Mouse (Mus musculus): ENCODE measurements around the gene Sumo2.
"Not testable (repeated sequence)": the region's sequence is repeated elsewhere in the genome, so short reads cannot be mapped to it uniquely, and the experiment has no call there.

Gene Sumo2

DNA sequence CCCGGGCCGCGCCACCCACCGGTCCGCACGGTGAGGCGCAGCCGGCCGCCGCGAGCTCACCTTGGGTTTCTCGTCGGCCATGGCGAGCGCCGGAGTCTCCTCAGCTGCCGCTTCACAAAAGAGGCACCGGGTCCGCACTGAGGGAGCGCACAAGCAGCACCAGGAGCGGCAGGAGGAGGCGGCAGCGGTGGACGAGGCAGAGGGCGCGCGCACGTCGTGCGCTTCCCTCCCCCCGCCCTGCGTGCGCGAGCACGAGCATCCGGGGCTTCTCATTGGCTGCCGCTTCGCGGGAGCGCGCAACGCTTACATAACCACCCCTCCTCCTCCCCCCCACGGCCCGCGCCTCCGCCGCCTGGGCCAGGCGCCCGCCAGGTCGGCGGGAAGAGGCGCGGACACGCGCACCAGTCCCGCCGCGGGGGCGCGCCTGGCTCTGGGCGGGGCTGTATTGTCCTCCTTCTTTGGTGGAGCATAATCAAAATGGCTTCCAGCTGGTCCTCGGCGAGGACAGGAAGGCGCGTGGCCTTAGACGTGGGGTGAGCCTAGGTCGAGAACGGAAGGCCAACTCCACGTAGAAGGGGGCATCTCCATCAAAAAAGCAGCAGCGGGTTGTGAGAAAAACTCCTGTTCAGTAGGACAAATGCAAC lies at the start of gene Sumo2:
Gene Sumo2, minus strand, starts transcription at position 239 of the 644 bp plus-strand sequence.
- peak; percentile 99 to 100 for DNase-seq (ENCODE audit: low spot score in 2 of 2)

DNA sequence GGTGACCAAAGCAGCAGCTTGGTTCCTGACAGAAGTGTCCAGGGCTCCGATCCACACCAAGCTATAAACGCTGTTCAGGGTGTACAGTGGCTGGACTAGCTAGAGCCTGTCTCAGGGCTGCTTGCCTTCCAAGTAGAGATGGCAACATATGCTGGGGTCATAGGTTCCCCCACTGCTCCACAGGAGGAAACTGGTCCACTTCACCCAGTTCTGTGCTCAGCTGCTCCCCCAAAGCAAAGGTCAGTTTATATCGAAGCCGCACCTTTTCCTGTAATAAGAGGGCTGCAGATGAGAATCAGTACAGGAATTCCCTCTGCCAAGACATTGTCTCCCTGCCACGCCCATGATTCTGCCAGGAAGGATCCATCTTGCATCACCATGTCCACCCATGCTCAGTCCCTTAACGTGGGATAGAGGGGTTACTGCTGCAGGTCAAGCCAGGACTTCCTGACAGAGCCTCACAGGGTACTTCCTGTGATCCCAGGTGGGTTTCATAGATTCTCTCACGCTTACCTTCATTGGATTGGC lies 49.6 kb upstream of the Sumo2 start:
- no peak for DNase-seq (ENCODE audit: low spot score in 2 of 2)

GRCm38 (mm10) chr11:115584376-115585073 lies 48.4 kb upstream of the Sumo2 start:
- no peak for DNase-seq (ENCODE audit: low spot score in 2 of 2)

- no peak for DNase-seq (ENCODE audit: low spot score in 2 of 2)
These were observed 47.0 kb upstream of the Sumo2 start for GRCm38 (mm10) chr11:115582913-115583606.

GRCm38 (mm10) chr11:115579080-115579479 lies 43.0 kb upstream of the Sumo2 start:
- no peak for DNase-seq (ENCODE audit: low spot score in 2 of 2)

GRCm38 (mm10) chr11:115564961-115565360 lies 28.9 kb upstream of the Sumo2 start:
- DNase-seq (ENCODE audit: low spot score in 2 of 2) = no peak

- DNase-seq (ENCODE audit: low spot score in 2 of 2) = peak; percentile 94 to 96
These were observed 28.2 kb upstream of the Sumo2 start, which contains the start of gene Nup85 for GRCm38 (mm10) chr11:115564064-115564809. TSS of gene Nup85 (plus strand) at chr11:115564434.

DNA sequence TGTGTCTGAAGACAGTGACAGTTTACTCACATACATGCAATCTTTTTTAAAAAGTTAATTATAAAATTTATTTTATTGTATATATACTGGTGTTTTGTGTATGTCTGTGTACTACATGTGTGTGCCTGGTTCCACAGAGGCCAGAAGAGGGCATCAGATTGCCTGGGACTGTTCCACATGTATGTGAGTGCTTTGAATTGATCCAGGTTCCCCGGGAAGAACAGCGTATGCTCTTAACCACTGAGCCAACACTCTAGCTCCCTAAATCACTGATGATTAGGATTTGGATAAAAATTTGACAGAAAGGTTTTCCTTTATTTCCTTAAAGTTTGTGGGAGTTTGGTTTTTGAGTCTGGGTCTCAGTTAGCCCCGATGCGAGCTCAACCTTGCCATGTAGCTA lies 27.3 kb upstream of the Sumo2 start:
- DNase-seq (ENCODE audit: low spot score in 2 of 2) = no peak

- DNase-seq (ENCODE audit: low spot score in 2 of 2) = no peak
These were observed 19.6 kb upstream of the Sumo2 start for GRCm38 (mm10) chr11:115555717-115556116.

- no peak for DNase-seq (ENCODE audit: low spot score in 2 of 2)
These were observed 16.7 kb upstream of the Sumo2 start for GRCm38 (mm10) chr11:115552783-115553182.

DNA sequence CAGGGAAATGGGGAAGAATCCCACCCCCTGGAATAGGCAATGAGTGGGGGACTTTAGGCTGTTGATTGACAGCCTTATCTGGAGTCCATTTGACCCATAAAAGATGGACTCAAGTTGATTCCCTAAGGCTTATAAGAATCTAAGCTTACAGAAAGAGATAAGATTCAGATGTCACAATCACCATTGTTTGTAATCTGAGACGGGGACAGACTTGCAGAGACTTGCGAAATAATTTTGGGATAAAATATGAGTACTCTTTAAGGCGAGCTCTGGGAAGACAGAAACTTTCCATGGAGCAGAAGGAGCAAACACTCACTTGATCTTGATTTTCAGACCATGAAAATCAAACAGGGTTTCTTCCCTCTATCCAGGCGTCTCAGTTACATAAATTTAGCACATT lies 7.5 kb upstream of the Sumo2 start:
- no peak for DNase-seq (ENCODE audit: low spot score in 2 of 2)

DNA sequence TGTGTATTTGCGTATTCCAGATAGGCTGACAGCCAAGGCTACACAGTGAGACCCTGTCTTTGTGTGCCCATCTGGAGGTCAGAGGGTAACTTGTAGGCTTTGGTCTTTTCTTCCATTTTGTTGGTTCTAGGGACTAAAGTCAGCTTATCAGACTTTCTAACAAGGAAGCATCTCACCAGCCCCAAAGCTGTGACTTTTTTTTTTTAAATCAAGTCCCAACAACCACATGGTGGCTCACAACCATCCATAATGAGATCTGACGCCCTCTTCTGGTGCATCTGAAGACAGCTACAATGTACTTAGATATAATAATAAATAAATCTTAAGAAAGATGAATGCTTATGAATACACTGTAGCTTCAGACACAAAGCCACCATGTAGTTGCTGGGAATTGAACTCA lies 2.0 kb upstream of the Sumo2 start:
- no peak for DNase-seq (ENCODE audit: low spot score in 2 of 2)

DNA sequence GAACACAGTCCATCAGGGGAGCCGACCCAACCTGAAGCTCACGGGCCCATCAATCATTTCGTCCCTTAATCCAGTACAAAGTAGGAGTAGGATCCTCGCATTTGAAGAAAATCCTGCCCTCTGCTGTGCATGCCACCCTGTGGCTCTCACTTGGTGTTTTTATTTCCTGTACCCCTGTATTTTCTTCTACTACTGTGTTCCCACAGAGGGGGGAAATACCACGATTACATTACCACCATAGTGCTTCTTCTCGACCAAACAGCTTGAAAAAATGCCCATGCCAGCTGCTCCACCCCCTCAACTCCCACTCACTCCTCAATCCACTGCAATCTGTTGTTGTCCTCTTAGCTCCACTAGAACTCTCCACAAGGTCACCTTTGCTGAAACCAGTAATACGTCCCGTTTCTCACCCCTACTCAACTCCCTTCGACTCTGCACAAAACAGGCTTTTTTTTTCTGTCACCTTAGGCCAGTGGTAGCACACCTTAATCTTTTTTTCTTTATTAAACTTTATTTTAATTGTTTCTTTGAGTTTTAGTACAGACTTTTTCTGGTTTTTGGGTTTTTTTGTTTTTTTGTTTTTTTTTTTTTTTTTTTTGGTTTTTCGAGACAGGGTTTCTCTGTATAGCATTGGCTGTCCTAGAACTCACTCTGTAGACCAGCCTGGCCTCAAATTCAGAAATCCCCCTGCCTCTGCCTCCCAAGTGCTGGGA lies 936 bp upstream of the Sumo2 start:
- no peak for DNase-seq (ENCODE audit: low spot score in 2 of 2)

- DNase-seq (ENCODE audit: low spot score in 2 of 2) = peak in 1 of 2 experiments; percentile 78
These were observed 557 bp downstream of the Sumo2 start for GRCm38 (mm10) chr11:115535401-115536037.

- DNase-seq (ENCODE audit: low spot score in 2 of 2) = no peak
These were observed 1.2 kb downstream of the Sumo2 start for GRCm38 (mm10) chr11:115534759-115535371.

- not testable (repeated sequence) for DNase-seq (ENCODE audit: low spot score in 2 of 2)
These were observed 9.6 kb downstream of the Sumo2 start for GRCm38 (mm10) chr11:115526446-115526845.

DNA sequence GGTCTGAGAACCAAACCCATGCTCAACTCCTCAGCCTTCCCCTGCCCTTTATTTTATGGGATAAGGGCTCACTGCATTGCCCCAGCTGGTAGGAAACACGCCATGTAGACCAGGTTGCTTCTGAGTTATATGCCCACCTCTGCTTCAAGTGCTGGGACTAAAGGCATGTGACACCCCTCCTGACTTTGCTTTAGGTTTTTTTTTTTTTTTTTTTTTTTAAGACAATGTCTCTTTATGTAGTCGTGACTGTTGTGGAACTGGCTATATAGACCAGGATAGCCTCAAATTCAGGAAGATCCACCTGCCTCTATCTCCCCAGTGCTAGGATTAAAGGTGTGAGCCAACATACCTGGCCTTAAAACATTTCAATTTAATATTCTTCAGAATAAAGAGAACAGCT lies 13.4 kb downstream of the Sumo2 start:
- no peak for DNase-seq (ENCODE audit: low spot score in 2 of 2)

- DNase-seq (ENCODE audit: low spot score in 2 of 2) = no peak
These were observed 13.8 kb downstream of the Sumo2 start for GRCm38 (mm10) chr11:115522238-115522637.

DNA sequence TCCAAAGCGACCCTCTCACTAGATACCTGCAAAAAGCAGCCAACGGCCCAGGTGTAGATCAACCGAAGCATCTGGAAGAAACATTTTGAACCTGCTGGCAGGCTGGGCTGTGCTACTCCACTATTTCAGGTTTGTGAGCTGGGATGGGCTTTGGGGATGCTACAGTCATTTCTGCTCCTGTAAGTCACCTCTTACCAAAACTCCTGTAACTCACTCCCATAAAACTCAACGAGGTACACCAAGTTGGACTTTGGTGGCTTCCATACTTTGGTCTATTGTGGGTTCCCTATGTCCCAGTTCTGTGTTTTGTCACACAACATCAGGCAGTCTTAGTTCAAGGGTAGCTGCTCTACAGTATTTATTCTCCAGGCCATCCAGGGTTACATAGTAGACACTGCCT lies 15.0 kb downstream of the Sumo2 start:
- no peak for DNase-seq (ENCODE audit: low spot score in 2 of 2)

DNA sequence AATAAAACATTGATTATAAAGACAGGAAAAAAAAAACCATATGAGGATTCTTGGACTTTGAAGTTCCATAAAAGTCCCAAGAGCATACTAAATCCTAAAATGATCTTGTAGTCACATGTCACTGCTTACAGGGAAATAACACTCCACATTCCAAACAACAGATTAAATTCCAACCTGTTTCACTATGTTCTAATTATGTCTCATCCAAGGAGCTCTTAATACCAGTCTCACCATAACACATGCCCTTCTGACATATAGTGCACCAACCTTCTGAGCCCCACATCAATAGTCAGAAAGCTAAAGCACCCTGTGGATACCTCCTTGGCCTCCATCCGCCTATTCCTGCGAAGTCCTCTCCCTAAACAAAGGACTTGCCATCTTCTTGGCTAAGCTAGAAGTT lies 15.9 kb downstream of the Sumo2 start:
- DNase-seq (ENCODE audit: low spot score in 2 of 2) = no peak
